Mouse (Mus musculus) heart, postnatal 14 days (tissue): ENCODE measurements at regions not wholly inside any gene's neighbourhood (a gene's known extent, or its start where the extent isn't known, plus 50 kb on each side); places are given as distances from the start of the nearest gene placed in this dataset.
"Not testable (repeated sequence)": the region's sequence is repeated elsewhere in the genome, so short reads cannot be mapped to it uniquely, and the experiment has no call there.

ENCODE experiments used
- DNase-seq, 2 experiments: peaks; one replicate each; pipeline ENCODE4 v3.0.0; 2021 to 2022
- intact Hi-C: fragments of 180-260 bp; cut with DNase I; formaldehyde crosslinking; loops from one replicate; pipeline ENCODE4 v1.15.1; 2025

- intact Hi-C loops: not testable (repeated sequence)
- peak in 1 of 2 experiments; percentile 29 for DNase-seq
These were observed 73.0 kb downstream of the Prl2c3 start for GRCm38 (mm10) chr13:12726831-12727230.

GRCm38 (mm10) chr13:12717972-12718546 is 81.8 kb downstream of the Prl2c3 start:
- intact Hi-C loops, DNase-seq: not testable (repeated sequence)

- no peak for DNase-seq
- intact Hi-C loops: loop anchor here (5.0 kb wide), 1 partner anchor 731 kb away; no protein-coding TSS in a partner anchor
These were observed 88.2 kb downstream of the Prl2c3 start for GRCm38 (mm10) chr13:12711471-12712273.

GRCm38 (mm10) chr13:12702804-12703612 is 96.9 kb downstream of the Prl2c3 start:
- intact Hi-C loops: not testable (repeated sequence)
- peak; percentile 35 to 42 for DNase-seq

GRCm38 (mm10) chr13:12702111-12702803 is 97.6 kb downstream of the Prl2c3 start:
- peak; percentile 43 to 57 for DNase-seq
- intact Hi-C loops: not testable (repeated sequence)

- intact Hi-C loops, DNase-seq: not testable (repeated sequence)
These were observed 106.2 kb downstream of the Prl2c3 start for GRCm38 (mm10) chr13:12693593-12694118.

GRCm38 (mm10) chr13:12688778-12689177 is 111.1 kb downstream of the Prl2c3 start:
- intact Hi-C loops, DNase-seq: not testable (repeated sequence)

GRCm38 (mm10) chr13:12688149-12688548 is 111.7 kb downstream of the Prl2c3 start:
- intact Hi-C loops, DNase-seq: not testable (repeated sequence)

- not testable (repeated sequence) for DNase-seq
- intact Hi-C loops: loop anchor here (2.0 kb wide), 1 partner anchor 206 kb away; no protein-coding TSS in a partner anchor
These were observed 115.4 kb downstream of the Ero1lb start for GRCm38 (mm10) chr13:12680954-12681571.

- peak; percentile 44 to 68 for DNase-seq
- intact Hi-C loops: loop anchor here (2.0 kb wide), 1 partner anchor 206 kb away; no protein-coding TSS in a partner anchor
These were observed 114.7 kb downstream of the Ero1lb start for GRCm38 (mm10) chr13:12680283-12680953.

GRCm38 (mm10) chr13:12677372-12677771 is 111.7 kb downstream of the Ero1lb start:
- DNase-seq: no peak
- intact Hi-C loops: no loop called here

- intact Hi-C loops: loop anchor here (5.0 kb wide), 1 partner anchor 741 kb away; no protein-coding TSS in a partner anchor
- DNase-seq: not testable (repeated sequence)
These were observed 105.3 kb downstream of the Ero1lb start for GRCm38 (mm10) chr13:12671011-12671410.

- intact Hi-C loops, DNase-seq: not testable (repeated sequence)
These were observed 103.1 kb downstream of the Ero1lb start for GRCm38 (mm10) chr13:12668742-12669141.

GRCm38 (mm10) chr13:12667727-12668665 is 102.3 kb downstream of the Ero1lb start:
- intact Hi-C loops, DNase-seq: not testable (repeated sequence)

GRCm38 (mm10) chr13:12666050-12666449 is 100.4 kb downstream of the Ero1lb start:
- intact Hi-C loops, DNase-seq: not testable (repeated sequence)
